Mouse (Mus musculus): ENCODE results near the gene Cldn6. TPM values are rescaled to one million over a fixed set of nuclear protein-coding genes. Genes with fewer than 3 reads are reported as not detected.

The Cldn6 gene
- polyA plus RNA-seq, 1 experiment, result 1.3 TPM

DNA sequence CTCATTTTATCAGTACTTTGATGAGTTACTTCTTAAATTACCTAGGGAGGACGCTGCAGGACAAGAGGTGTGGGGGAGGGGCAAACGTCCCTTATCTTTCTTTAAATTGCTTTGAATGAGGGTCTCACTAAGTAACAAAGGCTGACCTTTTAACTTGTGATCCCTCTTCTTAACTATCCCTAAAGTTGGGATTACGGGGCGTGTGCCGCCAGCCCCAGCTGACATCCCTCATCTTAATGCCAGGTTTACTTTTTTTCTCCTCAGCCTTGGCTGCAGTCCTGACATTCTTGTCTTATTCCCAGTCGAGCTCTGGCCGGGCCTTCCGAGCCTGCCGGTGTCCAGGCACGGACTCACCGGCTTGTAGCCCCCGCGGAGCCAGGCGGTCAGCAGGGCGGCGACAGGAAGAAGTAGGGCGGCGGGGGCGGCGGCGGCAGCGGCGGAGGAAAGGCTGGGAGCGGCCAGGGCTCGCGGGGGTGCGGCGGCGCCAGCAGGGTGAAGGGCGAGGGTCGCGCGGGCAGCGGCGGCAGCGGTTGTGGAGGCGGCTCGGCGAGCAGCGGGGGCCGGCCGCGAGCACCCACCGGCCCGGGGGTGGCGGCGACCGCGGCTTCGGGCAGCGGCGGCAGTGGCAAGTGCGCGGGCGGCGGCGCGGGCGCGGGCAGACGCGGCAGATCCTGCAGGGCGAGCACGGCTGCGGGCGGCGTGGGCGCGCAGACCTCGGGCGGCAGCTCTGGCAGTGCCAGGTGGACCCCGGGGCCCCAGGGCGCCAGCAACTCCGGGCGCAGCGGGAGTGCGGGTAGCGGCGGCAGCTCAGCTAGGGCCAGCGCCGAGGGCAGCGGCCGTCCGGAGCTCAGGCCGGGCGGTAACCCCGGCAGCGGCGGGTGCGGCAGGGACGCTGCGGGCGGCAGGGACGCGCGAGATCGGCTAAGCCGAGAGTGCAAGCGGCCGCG lies 20.4 kb downstream of the Cldn6 start:
- DNase-seq (ENCODE audit: low read depth), result no peak
- no peak for TF ChIP-seq POLR2A (IDR thresholded peaks at IDR 0.05; ENCODE audit: borderline replicate concordance, extremely low read depth, insufficient read depth, insufficient read length, poor library complexity, severe bottlenecking)
- TF ChIP-seq CTCF (IDR thresholded peaks at IDR 0.05; ENCODE audit: borderline replicate concordance, extremely low read depth, insufficient read depth, insufficient read length), result no peak

DNA sequence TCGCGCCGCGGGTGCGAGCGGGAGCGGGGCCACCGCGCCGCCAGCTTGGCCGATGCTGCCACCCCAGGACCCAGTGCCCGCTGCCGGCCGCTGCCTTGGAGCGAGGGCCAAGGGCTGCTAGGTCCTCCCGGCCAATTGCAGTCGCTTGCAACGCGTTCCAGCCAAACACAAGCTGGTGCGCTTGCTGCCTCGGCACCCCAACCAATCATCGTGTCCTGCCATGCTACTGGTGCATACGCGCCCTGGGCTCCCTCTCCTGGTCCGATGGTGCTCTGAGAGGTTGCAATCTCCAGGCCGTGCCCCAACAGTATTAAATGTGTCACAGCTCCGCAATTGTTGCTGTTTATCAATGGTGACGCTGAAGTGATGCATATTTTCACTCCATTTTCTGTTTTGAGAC lies 21.0 kb downstream of the Cldn6 start:
- DNase-seq (ENCODE audit: low read depth), result peak; percentile 95
- TF ChIP-seq CTCF (IDR thresholded peaks at IDR 0.05; ENCODE audit: borderline replicate concordance, extremely low read depth, insufficient read depth, insufficient read length), result peak; percentile 65
- TF ChIP-seq POLR2A (IDR thresholded peaks at IDR 0.05; ENCODE audit: borderline replicate concordance, extremely low read depth, insufficient read depth, insufficient read length, poor library complexity, severe bottlenecking), result 0 out of 2 replicates have a peak, but pooled peaks have one; percentile 10

DNA sequence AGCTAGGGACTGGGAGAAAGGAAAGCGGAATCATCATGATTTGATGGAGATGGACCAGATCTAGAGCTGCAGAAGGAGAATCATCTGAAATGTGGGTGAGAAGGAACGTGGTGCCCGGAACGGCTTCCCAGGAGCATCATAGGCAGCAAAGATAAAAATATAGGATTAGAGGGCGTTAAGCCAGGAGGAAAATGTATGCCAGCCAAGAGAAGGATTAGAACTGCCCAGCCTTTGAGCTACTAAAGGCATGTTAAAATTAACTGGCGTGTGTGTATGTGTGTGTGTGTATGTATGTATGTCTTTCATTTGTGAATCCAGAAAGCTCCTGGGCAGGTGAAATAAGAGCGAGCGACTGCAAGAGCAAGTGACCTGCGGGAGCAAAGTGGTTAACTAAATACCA lies 24.3 kb downstream of the Cldn6 start:
- TF ChIP-seq CTCF (IDR thresholded peaks at IDR 0.05; ENCODE audit: borderline replicate concordance, extremely low read depth, insufficient read depth, insufficient read length) (no peak), POLR2A (IDR thresholded peaks at IDR 0.05; ENCODE audit: borderline replicate concordance, extremely low read depth, insufficient read depth, insufficient read length, poor library complexity, severe bottlenecking) (no peak)
- no peak for DNase-seq (ENCODE audit: low read depth)

DNA sequence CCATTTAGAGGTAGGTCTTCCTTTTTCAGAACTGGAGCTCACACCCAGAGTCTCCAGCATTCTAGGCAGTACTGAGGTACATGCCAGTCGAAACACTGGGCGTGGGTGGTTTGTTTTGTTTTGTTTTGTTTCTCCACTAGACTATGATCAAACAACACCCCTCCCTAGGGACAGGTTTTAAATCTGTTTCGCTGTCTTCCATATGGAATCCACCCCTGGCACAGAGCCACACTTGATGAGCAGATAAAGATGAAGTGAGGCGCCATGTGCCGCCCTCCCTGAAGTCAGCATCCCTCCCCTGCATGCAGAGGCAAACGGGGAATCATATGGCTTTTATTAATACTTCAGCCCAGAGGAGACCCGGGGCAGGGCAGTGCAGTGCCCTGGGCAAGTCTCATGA lies 25.7 kb downstream of the Cldn6 start:
- TF ChIP-seq POLR2A (IDR thresholded peaks at IDR 0.05; ENCODE audit: borderline replicate concordance, extremely low read depth, insufficient read depth, insufficient read length, poor library complexity, severe bottlenecking), result no peak
- no peak for TF ChIP-seq CTCF (IDR thresholded peaks at IDR 0.05; ENCODE audit: borderline replicate concordance, extremely low read depth, insufficient read depth, insufficient read length)
- peak; percentile 64 for DNase-seq (ENCODE audit: low read depth)

DNA sequence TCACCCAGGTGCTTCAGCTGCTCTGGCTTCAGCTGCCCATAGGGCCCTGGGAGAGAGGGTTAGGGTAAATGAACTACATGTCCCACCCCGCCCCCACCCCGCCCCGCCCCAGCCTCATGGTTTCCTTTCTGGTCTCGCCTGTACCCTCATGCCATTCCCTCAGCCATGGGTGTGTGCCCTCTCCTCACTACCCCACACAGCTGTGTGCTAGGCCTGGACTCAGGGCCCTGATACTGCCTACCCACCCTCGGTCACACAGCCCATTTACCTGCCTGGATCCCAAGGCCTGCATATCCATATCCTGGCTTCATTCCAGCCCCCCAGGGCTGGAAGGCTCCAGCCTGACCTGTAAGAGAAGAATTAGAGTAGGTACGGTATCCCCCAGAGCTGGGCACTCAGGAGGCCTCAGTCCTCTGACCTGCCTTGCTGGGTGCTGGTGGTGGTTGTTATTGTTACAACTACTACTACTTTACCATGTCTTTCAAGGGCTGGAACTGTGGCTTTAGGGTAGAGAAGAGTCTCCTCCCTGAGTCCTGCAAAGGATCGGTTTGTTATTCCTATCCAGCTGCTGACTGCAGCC lies 26.6 kb downstream of the Cldn6 start:
- TF ChIP-seq CTCF (IDR thresholded peaks at IDR 0.05; ENCODE audit: borderline replicate concordance, extremely low read depth, insufficient read depth, insufficient read length) (no peak), POLR2A (IDR thresholded peaks at IDR 0.05; ENCODE audit: borderline replicate concordance, extremely low read depth, insufficient read depth, insufficient read length, poor library complexity, severe bottlenecking) (no peak)
- DNase-seq (ENCODE audit: low read depth), result no peak

DNA sequence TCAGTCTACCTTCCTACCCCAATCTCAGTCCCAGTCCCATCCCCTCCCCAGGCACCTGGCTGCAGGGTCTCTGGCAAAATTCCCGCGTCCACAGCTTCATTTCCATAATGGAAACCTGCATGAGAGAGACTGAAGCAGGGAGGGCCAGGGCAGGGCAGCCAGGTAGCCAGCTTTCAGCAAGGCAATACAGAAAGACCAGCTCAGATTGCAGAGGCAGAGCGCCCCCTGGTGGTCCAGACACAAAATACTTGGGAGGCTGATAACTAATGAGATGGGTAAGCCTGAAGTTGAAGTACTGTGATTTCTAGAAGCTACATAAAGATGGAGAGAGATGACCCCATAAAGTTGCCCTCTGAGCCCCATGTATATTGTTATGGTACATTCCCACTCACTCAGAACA lies 27.2 kb downstream of the Cldn6 start:
- peak; percentile 83 for DNase-seq (ENCODE audit: low read depth)
- TF ChIP-seq POLR2A (IDR thresholded peaks at IDR 0.05; ENCODE audit: borderline replicate concordance, extremely low read depth, insufficient read depth, insufficient read length, poor library complexity, severe bottlenecking), result no peak
- TF ChIP-seq CTCF (IDR thresholded peaks at IDR 0.05; ENCODE audit: borderline replicate concordance, extremely low read depth, insufficient read depth, insufficient read length), result peak; percentile 93

DNA sequence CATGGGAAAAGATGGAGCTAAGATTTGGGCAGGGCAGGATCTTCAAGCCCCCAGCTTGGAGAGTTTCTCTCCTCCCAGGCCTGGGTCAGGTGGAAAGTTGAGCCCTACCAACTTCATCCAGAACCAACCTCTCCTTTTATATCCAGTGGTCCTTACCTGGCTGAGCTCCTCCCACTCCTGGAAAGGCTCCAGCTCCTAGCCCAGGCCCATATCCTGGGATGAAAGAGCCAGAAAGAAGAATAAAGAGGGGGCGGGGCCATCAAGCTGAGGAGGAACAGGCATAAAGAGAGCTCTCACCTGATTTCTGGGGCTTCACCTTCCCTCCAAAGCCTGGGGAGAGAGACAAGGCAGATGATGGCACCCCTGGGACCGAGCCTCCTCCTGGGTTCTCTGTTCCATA lies 38.0 kb downstream of the Cldn6 start:
- no peak for DNase-seq (ENCODE audit: low read depth)
- TF ChIP-seq POLR2A (IDR thresholded peaks at IDR 0.05; ENCODE audit: borderline replicate concordance, extremely low read depth, insufficient read depth, insufficient read length, poor library complexity, severe bottlenecking) (no peak), CTCF (IDR thresholded peaks at IDR 0.05; ENCODE audit: borderline replicate concordance, extremely low read depth, insufficient read depth, insufficient read length) (no peak)

DNA sequence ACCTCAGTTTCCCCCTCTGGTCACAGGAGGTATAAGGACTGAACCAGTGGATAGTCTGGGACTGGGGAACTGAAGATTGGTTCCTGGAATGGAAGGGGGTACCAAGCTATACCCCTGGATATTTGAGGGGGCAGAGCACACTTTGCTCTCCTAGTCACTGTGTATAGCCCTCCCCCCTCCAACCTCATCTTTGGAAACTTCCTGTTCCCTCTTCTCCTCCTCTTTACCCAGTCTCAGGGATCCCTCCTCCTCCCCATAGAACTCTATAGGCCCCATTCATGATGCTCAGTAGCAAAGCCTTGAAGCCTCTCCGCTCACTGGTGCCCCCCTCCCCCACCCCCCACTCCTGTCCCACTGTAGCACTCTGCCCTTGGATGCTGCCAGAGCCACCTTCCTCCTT lies 40.4 kb downstream of the Cldn6 start:
- no peak for DNase-seq (ENCODE audit: low read depth)
- no peak for TF ChIP-seq POLR2A (IDR thresholded peaks at IDR 0.05; ENCODE audit: borderline replicate concordance, extremely low read depth, insufficient read depth, insufficient read length, poor library complexity, severe bottlenecking)
- no peak for TF ChIP-seq CTCF (IDR thresholded peaks at IDR 0.05; ENCODE audit: borderline replicate concordance, extremely low read depth, insufficient read depth, insufficient read length)

DNA sequence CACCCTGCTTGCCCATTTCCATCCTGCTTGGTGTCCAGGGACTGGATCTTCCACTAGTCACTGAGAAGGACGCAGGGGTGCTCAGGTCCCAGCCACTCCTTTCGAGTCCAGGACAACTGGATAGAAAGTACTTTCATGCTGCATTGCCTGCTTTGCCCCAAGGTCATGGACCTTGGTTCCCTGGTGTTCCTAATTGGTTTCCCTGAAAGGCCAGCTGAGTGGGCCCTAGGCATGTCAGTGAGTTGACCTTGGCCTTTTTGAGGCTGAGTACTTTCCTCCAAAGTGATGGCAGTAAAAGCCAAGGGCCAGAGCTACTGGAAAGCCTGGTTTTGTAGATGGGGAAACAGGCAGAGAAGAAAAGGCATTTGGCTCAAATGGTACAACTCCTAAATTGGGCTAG lies 42.8 kb downstream of the Cldn6 start:
- DNase-seq (ENCODE audit: low read depth), result no peak
- TF ChIP-seq CTCF (IDR thresholded peaks at IDR 0.05; ENCODE audit: borderline replicate concordance, extremely low read depth, insufficient read depth, insufficient read length) (no peak), POLR2A (IDR thresholded peaks at IDR 0.05; ENCODE audit: borderline replicate concordance, extremely low read depth, insufficient read depth, insufficient read length, poor library complexity, severe bottlenecking) (no peak)

DNA sequence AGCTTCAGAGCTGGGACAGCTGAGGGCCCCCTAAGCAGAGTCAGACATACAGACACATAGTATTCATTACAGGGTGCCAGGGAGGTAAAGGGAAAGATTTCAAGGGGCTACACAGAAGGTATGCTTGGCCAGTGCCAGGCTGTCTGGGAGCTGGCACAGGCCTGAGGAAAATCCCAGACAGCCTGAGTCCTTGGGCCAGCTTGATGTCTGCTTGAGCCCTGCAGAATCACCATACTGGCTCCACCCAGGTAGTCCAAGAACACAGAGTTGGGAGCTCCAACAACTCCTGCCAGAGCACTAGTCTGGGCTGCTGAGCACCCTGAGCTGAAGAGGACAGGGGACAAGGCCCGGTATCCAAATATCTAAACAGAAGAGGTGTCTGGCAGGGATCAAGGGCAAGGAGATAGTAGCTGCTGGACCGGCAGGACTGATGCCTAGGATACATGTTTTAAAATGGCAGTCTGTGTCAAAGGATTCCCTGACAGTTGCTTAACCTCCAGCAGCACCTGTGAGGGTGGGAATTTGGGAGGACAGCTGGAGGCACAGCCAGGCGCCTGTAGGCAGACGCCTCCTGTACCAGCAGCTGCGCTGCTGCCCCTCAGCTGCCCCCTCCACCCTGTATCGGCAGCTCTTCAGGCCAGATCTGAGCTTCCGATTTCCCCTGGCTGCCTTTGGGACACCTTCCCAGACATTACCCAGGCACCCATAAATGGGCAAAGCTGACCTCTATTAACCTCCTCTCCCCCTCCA lies 43.5 kb downstream of the Cldn6 start, which contains the start of gene 1520401A03Rik:
1520401A03Rik (minus strand) TSS at position 408 of the 750 bp plus-strand sequence.
- DNase-seq (ENCODE audit: low read depth), result no peak
- TF ChIP-seq POLR2A (IDR thresholded peaks at IDR 0.05; ENCODE audit: borderline replicate concordance, extremely low read depth, insufficient read depth, insufficient read length, poor library complexity, severe bottlenecking) (no peak), CTCF (IDR thresholded peaks at IDR 0.05; ENCODE audit: borderline replicate concordance, extremely low read depth, insufficient read depth, insufficient read length) (no peak)

DNA sequence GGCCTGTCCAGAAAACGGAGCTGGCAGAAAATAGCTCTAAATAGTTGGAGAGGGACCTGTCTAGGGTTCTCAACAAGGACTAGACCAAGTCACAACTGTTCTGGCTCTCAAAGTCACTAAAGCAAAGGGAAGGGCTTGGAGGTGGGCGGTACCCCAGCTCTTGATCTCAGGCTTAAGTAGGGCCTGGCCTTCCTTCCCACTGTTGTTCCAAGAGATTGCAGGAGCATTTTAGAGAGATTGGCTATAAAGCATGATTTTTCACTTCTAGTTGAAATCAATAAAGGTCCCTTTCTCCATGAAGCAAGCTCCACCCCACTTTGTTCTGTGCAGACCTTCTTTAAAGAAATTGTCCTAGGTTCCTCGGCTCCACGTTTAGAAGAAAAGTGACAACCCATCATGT lies 46.4 kb downstream of the Cldn6 start:
- TF ChIP-seq POLR2A (IDR thresholded peaks at IDR 0.05; ENCODE audit: borderline replicate concordance, extremely low read depth, insufficient read depth, insufficient read length, poor library complexity, severe bottlenecking) (no peak), CTCF (IDR thresholded peaks at IDR 0.05; ENCODE audit: borderline replicate concordance, extremely low read depth, insufficient read depth, insufficient read length) (no peak)

More for the DNA sequence above, 46.4 kb downstream of the Cldn6 start:
- DNase-seq (ENCODE audit: low read depth), result no peak
